Mouse (Mus musculus) lung, postnatal 36 days (tissue): ENCODE data around the gene Scamp1.

ENCODE experiments used
- DNase-seq: peaks from one replicate; pipeline ENCODE4 v3.0.0; 2022; ENCODE audit warnings: mixed read lengths

The Scamp1 gene

DNA sequence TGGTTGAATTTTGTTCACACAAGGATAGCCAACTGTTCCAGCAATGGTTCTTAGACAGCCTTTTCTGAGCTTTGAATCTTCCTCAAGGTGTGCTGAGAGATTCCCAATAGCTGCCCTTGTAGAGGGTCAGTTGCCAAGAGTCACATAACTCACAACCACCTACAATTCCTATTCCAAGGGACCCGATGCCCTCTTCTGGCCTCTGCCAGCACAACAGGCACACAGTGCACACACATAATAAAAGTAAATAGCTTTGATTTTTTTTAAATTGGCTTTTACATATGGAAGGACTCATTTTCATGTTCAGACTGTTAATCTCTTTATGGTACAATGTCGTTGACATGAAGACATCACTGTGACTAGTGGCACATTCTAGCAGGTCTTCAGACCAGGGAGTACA, 72.9 kb downstream of the Scamp1 start:
- peak; percentile 7 for DNase-seq

GRCm38 (mm10) chr13:94212179-94212578, 73.5 kb downstream of the Scamp1 start:
- no peak for DNase-seq

DNA sequence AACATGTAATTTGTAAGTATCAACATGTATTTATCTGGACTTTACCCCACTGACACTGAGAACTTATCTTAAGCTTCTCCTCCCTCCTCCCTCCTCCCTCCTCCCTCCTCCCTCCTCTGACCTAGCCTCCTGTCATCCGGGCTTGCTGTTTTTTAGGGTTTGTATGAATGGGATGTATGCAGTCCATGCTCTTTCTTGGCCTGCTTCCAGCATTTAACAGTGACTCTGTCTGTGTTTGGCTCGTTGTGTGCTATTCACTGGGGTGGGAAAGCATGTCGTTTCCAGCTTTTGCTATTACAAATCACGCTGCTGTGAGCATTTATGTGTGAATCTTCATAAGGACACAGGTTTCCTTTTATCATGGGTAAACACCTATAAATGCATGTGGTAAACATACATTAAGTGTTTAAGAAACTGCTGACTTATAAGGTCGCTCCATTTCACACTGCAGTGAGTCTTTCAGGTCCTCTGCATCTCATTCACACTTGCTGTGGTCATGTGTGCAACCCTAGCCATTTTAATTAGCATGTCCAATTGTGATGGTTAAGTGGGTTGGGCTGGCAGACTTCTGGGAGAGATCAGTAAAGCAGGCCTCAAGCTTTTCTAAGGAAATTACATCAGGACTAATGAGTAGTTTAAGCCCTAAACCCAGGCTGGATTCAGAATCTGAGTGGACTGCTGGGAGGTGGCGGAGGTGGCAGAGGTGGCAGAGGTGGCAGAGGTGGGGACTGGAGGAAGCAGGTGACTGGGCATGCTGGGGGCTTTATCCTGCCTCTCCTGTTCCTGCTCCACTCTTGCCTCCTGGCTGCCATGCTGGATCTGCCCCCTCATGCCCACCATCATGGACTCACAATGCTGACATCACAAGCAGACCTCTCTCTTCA, 74.2 kb downstream of the Scamp1 start:
- DNase-seq, result no peak

GRCm38 (mm10) chr13:94208892-94209291, 76.8 kb downstream of the Scamp1 start:
- no peak for DNase-seq

GRCm38 (mm10) chr13:94207973-94208372, 77.7 kb downstream of the Scamp1 start:
- no peak for DNase-seq

DNA sequence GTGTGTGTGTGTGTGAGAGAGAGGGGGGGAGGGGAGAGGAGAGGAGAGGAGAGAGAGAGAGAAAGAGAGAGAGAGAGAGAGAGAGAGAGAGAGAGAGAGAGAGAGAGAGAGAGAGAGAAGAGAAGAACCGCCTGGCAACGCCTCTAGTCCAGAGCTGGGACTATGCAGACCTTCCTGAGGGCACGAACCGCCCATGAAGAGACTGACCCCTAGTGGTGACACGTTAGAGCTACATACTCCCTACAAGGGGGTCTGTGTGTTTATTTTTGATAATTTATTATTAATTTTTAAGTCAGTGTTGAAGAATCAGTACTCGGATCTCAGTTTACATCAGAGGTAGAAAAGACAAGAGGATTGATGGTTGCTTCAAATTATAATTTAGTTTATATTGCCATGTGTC, 80.4 kb downstream of the Scamp1 start:
- peak; percentile 59 for DNase-seq

- DNase-seq, result no peak
These were observed 85.8 kb downstream of the Scamp1 start for GRCm38 (mm10) chr13:94199829-94200228.

DNA sequence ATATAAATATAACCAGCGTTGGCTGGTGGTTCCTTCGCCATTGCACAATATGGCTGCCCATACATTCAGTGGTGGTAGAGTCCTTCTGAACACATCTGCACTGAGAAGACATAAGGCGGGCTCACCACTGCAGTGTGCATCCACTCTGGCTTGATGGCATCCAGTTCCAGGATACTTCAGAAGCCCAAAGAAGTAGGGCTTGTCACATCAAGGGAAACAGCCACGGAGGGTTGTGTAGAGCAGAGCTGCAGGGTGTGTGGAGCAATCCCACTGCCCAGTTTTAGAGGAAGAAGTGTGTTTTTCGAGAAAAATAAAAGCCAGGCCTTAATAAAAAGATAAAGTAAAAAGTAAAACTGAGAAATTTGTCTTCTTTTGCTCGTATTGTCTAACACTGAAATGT, 87.0 kb downstream of the Scamp1 start:
- DNase-seq, result no peak

GRCm38 (mm10) chr13:94193227-94193626, 92.4 kb downstream of the Scamp1 start:
- no peak for DNase-seq

- DNase-seq, result no peak
These were observed 95.3 kb downstream of the Scamp1 start for GRCm38 (mm10) chr13:94190386-94190785.

DNA sequence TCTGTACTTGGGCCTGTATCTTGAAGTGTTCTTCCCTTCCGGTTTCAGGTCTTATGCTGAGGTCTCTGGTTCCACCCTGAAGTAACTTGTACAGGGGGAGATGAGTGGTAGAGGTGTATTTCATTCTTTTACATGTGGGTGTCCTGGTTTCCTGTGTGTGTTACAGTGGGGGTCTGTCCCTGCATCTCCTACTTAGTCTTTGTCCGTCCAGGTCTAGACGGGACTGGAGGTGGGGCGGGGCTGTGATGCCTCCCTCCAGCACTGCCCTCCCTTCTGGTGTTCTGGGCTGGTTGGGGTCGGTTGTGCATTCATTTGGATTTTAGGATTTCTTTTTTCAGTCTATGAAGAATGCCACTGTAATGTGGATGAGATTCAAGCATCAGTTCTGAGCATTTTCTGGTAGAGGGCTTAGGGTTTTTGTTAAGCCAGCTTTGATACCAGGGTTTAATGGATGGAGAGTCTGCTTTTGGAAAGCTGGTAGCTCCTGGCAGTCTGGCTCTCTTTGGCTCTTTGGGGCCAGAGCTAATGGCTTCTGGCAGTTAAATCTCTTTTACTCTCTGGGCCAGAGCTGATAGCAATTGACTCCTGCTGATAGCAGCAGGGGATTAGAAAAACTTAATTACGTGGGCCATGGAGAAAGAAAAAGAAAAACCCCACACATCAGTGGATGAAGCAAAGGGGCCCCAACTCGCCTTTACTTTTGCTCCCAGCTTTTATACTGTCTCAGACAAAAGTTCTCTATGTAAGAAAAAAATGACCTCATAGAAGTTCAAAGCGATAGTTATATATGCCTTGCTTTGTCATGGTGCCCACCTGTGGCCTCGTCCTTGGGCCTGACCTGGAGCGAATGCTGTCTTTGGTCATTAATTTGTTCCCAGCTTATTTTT, 97.2 kb downstream of the Scamp1 start:
- DNase-seq, result no peak

DNA sequence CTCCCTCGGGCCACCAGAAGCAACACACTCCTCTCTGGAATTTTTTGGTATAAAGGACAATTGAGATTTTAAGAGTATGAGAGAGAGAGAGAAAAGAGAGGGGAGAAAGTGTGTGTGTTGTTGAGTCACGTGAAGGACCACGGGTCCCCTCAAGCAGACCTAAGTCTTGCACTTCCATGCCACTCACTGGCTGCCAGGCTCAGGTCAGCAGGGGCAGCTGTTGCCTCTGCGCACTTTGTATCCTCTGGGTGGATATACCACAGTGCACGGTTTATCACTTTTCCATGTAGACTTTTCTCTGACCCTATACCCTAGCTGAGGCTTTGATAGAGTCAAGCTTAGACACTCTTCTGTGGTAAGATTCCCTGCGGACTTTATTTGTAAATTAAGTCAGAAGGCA, 100.0 kb downstream of the Scamp1 start:
- DNase-seq, result no peak

DNA sequence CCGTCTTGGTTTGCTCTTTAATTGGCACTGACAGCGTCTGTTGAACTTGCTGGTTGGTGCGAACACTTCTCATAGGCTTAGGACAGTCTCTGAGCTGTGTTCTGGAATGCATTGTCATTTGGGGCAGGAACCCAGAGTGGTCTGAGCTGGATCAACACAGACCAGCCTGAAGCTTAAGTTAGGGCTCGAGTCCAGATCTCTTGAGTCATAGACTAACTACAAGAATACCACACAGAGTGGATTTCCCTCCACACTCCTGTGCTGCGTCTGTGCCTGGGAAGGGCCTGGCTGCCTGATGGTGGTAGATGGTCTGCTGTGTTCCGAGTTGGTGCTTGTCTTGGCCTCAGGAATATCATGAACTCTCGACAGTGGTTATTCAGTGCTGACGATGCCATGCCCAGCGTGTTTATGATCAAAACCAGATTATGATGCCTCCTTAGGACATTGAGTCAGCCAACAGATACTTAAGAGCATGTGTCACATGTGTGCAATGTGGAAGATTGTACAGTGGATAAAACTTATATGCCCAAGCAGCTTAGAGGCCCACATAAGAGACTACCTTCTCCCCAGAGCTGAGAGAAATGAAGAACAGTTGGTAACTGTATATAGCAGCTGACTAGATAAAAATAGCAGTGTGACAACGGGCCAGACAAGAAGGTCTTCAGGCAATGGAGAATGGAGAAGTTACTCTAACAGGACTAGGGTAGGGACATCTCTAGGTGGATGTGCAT, 100.8 kb downstream of the Scamp1 start:
- no peak for DNase-seq

DNA sequence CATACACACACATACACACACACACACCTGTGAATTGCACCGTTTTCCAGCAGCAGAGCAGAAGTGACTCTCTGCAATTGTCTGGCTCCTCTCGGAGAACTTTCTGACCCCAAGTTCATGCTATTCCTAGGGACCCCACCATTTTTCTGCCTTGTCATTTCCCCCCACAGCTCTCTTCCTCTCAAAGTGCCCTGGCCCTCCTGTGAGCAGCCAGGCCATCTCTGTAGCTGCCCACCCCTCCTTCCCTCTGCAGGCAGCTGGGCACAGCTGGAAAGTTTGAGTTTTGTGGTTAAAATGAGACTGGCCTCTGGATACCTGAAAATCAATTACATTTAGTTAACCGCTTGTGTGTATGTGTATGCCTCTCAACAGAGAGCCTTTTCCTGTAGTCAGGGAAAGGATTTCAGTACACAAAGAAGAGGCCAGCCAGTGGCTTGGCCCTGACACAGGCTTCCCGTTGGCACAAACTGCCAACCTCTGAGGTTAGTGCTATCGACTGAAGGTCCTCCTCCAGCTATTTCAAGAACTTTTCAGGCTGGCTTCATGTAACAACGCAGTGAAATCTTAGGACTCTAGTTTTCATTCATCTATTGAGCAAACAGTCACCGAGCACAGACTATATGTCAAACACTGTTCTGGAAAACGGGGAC, 102.2 kb downstream of the Scamp1 start:
- peak; percentile 50 for DNase-seq

DNA sequence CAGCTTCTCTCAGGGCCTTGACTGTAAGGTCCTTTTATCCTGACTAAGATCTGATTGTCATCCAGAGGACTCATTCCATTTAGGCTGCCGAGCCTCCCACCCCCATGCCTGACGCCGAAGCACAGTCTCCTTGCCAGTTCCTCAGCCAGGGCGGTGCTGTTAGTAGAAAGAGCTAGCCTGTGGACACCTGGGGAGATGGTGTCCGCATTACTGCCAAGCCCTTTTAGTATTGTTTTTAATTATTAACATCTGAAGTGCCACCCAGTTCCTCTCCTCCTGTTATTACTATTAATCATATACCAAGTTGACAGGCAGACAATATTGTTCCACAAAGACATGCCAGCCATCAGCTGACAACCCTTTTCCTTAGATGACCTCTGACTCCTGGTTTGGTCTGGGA, 103.6 kb downstream of the Scamp1 start:
- no peak for DNase-seq

DNA sequence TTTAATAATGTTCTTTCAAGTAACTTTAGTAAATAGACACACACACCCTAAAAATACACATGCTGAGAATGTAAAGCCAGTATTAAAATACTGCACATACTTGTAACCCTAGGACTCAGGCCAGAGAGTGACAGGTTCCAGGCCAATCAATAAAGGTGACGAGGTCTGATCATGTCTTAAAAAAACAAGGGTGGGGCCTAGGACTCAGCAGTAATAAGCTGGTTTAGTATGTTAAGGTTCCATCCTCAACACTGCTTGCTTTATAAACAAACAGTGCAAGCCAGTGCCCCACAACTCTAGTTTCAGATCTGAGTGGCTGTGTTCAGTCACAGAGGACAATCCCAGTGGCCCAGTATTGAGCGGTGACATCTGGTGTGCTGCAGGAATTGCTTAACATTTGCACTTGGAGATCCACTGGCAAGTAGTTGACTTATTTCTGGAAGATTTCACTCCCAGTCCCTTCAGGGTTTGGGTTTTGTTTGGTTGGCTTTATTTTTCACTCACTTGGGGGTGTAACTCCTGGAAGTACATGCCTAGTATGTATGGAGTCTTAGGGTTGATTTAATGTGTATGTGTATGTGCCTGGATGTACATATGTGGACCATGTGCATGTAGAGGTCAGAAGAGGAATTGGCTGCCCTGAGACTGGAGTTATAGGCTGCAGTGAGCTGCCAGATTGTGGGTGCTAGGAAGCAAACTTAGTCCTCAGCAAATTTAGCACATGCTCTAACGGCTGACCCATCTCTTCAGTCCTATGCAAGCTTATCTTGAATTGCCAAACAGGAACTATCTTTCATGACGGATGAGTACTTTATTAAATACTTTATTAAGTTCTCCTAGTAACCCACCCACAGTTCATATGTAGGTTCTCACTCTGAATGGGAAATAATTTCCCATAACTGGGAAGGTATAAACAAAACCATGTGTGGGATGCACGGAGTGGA, 104.9 kb downstream of the Scamp1 start:
- peak; percentile 35 for DNase-seq

DNA sequence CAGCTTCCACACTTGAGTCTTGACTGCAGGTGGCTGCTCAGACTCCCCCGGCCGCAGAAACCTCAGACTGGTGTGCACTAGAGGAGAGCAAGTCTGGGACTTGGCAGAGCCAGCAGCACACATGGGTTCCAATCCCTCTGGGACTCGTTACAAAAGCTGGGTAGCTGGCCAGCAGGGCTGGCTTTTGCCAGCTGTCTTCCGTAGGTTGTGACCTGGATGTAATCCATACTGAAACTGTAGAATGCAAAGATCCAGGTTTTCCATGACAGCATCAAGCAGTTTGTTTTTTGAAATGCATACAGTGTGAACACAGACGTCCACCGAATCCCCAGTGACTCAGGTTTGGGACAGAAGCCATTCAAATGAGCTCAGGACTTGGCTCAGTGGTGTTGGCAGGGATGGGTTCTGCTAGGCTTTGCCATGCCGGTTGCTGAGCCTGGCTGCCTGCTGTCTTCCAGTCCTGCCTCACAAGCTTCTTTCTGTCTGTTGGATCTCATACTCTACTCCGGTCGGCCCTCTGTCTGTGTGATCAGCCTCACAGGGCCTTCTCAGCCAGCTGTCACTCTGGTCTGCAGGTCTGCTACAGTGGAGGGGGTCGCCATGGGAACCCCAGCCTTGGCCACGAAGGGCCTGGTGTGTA, 107.1 kb downstream of the Scamp1 start:
- DNase-seq, result peak; percentile 19

DNA sequence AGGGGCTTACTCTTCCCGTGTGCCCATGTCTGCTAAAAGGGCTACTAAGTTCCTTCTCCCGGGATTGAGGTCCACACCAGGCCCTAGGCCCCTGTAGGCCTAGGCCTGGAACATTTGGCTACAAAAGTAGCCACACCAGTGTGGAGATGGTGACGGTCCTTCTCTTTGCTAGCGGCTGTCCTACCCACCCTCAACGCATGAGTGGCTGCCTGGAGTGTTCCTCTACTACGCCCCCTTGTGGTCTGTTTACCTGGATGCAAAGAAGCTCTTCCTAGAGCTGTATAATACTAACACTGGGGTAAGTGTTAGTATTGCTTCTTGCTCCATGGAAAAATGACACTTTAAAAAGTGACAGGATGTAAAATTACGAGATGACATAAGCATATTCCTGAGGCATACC, 108.5 kb downstream of the Scamp1 start:
- peak; percentile 51 for DNase-seq

DNA sequence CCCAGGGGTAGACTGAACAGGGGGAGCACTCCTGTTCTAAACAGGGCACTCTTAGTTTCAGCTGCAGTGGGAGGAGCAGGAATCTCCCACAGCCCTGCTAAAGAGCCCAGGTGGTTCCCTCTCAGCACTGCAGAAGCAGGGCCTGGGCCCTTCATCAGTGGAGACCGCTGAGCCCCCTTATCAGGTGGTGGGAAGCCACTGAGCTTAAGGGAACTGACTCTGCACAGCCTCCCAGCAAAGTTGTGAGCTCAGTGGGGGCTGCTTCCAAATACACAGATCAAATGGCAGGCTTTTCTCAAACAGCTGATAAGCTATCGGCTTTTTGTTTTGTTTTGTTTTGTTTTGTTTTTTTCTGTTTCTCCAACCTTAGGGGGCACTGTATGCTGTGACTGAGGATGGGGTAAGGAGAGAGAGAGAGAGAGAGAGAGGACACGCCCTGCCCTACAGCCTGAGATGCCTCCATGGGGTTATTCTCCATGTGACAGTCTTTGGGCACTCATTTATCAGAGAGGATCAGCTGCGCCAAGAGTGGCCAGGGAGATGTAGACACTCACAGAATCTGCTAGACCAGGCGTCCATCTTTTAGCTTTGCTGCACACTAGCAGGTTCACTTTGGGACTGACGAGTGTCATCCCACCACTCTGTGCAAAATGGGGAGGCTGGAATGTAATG, 110.1 kb downstream of the Scamp1 start:
- no peak for DNase-seq

DNA sequence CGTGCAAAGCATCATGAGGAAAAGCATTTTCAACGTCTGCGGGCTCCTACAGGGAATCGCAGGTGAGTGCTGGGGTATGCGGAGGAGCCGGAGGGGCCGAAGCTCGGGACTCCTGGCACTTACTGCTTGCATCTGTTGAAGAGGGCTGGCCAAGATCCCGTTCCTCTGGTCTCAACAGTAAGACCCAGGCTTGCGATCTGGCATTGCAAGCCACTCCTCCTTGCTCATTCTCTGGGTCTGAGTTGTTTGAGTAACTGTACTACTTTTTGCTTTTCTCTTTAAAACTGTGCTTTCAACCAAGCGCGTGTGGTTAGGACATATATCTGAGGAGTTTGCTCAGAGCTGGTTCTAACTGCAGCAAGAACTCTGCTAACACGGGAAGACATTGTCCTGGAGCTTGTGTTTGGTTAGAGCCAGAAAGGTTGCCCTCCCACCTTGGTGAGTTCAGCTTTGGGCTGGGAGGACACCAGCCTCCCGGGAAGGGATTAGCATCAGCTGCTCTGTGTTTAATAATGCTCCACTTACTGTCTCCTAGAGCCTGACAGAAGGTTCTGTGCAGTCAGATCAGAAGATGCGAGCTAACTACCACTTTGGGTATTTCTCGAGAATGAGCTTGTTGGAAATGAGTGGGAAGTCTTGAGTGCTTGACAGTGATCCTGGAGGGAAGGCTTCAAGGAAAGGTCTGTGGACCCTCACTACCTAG, 110.9 kb downstream of the Scamp1 start:
- DNase-seq, result peak; percentile 28
